Mouse (Mus musculus): ENCODE data around the gene Gm21915. TPM values are rescaled to one million over a fixed set of nuclear protein-coding genes. Genes with fewer than 3 reads are reported as not detected.
A peak's percentile ranks its signal among the peaks of the same experiment; 100 is the strongest.

Gene Gm21915
- polyA plus RNA-seq, 2 experiments = not detected

GRCm38 (mm10) chr9:40627146-40627713, 43.2 kb upstream of the Gm21915 start:
- no peak overlapping the region for H3K27ac ChIP-seq
- H3K4me3 ChIP-seq (ENCODE audit: insufficient read depth in 1 of 2, low read depth in 2 of 2, low read length in 2 of 2) = no peak overlapping the region
- H3K4me1 ChIP-seq (replicated peaks; ENCODE audit: control insufficient read depth in 2 of 2, insufficient read depth in 2 of 2, low read length in 1 of 2) = no peaks in the 10 kb centered on the region
- H3K36me3 ChIP-seq (replicated peaks; ENCODE audit: control insufficient read depth, insufficient read depth, low read depth) = no peaks in the 10 kb centered on the region
- H3K9me3 ChIP-seq (ENCODE audit: control insufficient read depth, low read length) = no peaks in the 10 kb centered on the region
- H3K9ac ChIP-seq (replicated peaks) = no peak overlapping the region
- ATAC-seq (ENCODE audit: insufficient read depth) (no peak), DNase-seq (ENCODE audit: low read depth in 3 of 3, low spot score in 3 of 3) (no peak)
- no peak for TF ChIP-seq CTCF (IDR thresholded peaks at IDR 0.05; ENCODE audit: low read depth)
- H3K27me3 ChIP-seq (ENCODE audit: control insufficient read depth, insufficient read depth, low read length) = no peaks in the 10 kb centered on the region
- WGBS (ENCODE audit: insufficient replicate concordance) = 60% methylated on average over 9 of the region's 9 CpGs
- H3K4me2 ChIP-seq (ENCODE audit: low read depth) = no peak overlapping the region

- TF ChIP-seq EP300 (IDR thresholded peaks at IDR 0.05; ENCODE audit: low read depth) (no peak), CTCF (IDR thresholded peaks at IDR 0.05; ENCODE audit: low read depth) (peak; percentile 71)
- no peak overlapping the region for H3K4me2 ChIP-seq (ENCODE audit: low read depth)
- DNase-seq (ENCODE audit: low read depth in 3 of 3, low spot score in 3 of 3) (peak in 2 of 3 experiments; percentile 26 to 35), ATAC-seq (ENCODE audit: insufficient read depth) (no peak)
- H3K4me1 ChIP-seq (replicated peaks; ENCODE audit: control insufficient read depth in 2 of 2, insufficient read depth in 2 of 2, low read length in 1 of 2) = no peaks in the 10 kb centered on the region
- WGBS (ENCODE audit: insufficient replicate concordance) = 52% methylated on average over 20 of the region's 20 CpGs
- H3K27me3 ChIP-seq (ENCODE audit: control insufficient read depth, insufficient read depth, low read length) = no peaks in the 10 kb centered on the region
- no peaks in the 10 kb centered on the region for H3K36me3 ChIP-seq (replicated peaks; ENCODE audit: control insufficient read depth, insufficient read depth, low read depth)
- H3K9ac ChIP-seq (replicated peaks) = no peak overlapping the region
- no peak overlapping the region for H3K27ac ChIP-seq
- H3K4me3 ChIP-seq (ENCODE audit: insufficient read depth in 1 of 2, low read depth in 2 of 2, low read length in 2 of 2) = no peak overlapping the region
- H3K9me3 ChIP-seq (ENCODE audit: control insufficient read depth, low read length) = no peaks in the 10 kb centered on the region
These were observed 42.0 kb upstream of the Gm21915 start for GRCm38 (mm10) chr9:40628130-40629069.

- H3K4me3 ChIP-seq (ENCODE audit: insufficient read depth in 1 of 2, low read depth in 2 of 2, low read length in 2 of 2) = no peak overlapping the region
- no peaks in the 10 kb centered on the region for H3K36me3 ChIP-seq (replicated peaks; ENCODE audit: control insufficient read depth, insufficient read depth, low read depth)
- no peaks in the 10 kb centered on the region for H3K4me1 ChIP-seq (replicated peaks; ENCODE audit: control insufficient read depth in 2 of 2, insufficient read depth in 2 of 2, low read length in 1 of 2)
- no peak overlapping the region for H3K27ac ChIP-seq
- ATAC-seq (ENCODE audit: insufficient read depth) (no peak), DNase-seq (ENCODE audit: low read depth in 3 of 3, low spot score in 3 of 3) (no peak)
- H3K27me3 ChIP-seq (ENCODE audit: control insufficient read depth, insufficient read depth, low read length) = no peaks in the 10 kb centered on the region
- no peak overlapping the region for H3K9ac ChIP-seq (replicated peaks)
- H3K9me3 ChIP-seq (ENCODE audit: control insufficient read depth, low read length) = no peaks in the 10 kb centered on the region
- WGBS (ENCODE audit: insufficient replicate concordance) = 66% methylated on average over 13 of the region's 13 CpGs
- TF ChIP-seq EP300 (IDR thresholded peaks at IDR 0.05; ENCODE audit: low read depth) (no peak), CTCF (IDR thresholded peaks at IDR 0.05; ENCODE audit: low read depth) (no peak)
- no peak overlapping the region for H3K4me2 ChIP-seq (ENCODE audit: low read depth)
These were observed 41.0 kb upstream of the Gm21915 start for GRCm38 (mm10) chr9:40629441-40629840.

GRCm38 (mm10) chr9:40631101-40631500, 39.3 kb upstream of the Gm21915 start:
- ATAC-seq (ENCODE audit: insufficient read depth) = no peak
- no peak for DNase-seq (ENCODE audit: low read depth in 3 of 3, low spot score in 3 of 3)
- Histone ChIP-seq H3K9me3 (ENCODE audit: control insufficient read depth, low read length) (no peaks in the 10 kb centered on the region), H3K27ac (no peak overlapping the region), H3K9ac (replicated peaks) (no peak overlapping the region), H3K4me1 (replicated peaks; ENCODE audit: control insufficient read depth in 2 of 2, insufficient read depth in 2 of 2, low read length in 1 of 2) (no peaks in the 10 kb centered on the region), H3K27me3 (ENCODE audit: control insufficient read depth, insufficient read depth, low read length) (no peaks in the 10 kb centered on the region), H3K4me3 (ENCODE audit: insufficient read depth in 1 of 2, low read depth in 2 of 2, low read length in 2 of 2) (no peak overlapping the region), H3K36me3 (replicated peaks; ENCODE audit: control insufficient read depth, insufficient read depth, low read depth) (no peaks in the 10 kb centered on the region), H3K4me2 (ENCODE audit: low read depth) (no peak overlapping the region)
- TF ChIP-seq CTCF (IDR thresholded peaks at IDR 0.05; ENCODE audit: low read depth) (no peak), EP300 (IDR thresholded peaks at IDR 0.05; ENCODE audit: low read depth) (no peak)
- 20% methylated on average over 6 of the region's 6 CpGs for WGBS (ENCODE audit: insufficient replicate concordance)

- H3K36me3 ChIP-seq (replicated peaks; ENCODE audit: control insufficient read depth, insufficient read depth, low read depth) = no peaks in the 10 kb centered on the region
- H3K4me3 ChIP-seq (ENCODE audit: insufficient read depth in 1 of 2, low read depth in 2 of 2, low read length in 2 of 2) = no peak overlapping the region
- DNase-seq (ENCODE audit: low read depth in 3 of 3, low spot score in 3 of 3) (no peak), ATAC-seq (ENCODE audit: insufficient read depth) (no peak)
- no peaks in the 10 kb centered on the region for H3K4me1 ChIP-seq (replicated peaks; ENCODE audit: control insufficient read depth in 2 of 2, insufficient read depth in 2 of 2, low read length in 1 of 2)
- H3K27me3 ChIP-seq (ENCODE audit: control insufficient read depth, insufficient read depth, low read length) = no peaks in the 10 kb centered on the region
- TF ChIP-seq EP300 (IDR thresholded peaks at IDR 0.05; ENCODE audit: low read depth) (no peak), CTCF (IDR thresholded peaks at IDR 0.05; ENCODE audit: low read depth) (no peak)
- H3K9ac ChIP-seq (replicated peaks) = no peak overlapping the region
- no peaks in the 10 kb centered on the region for H3K9me3 ChIP-seq (ENCODE audit: control insufficient read depth, low read length)
- H3K4me2 ChIP-seq (ENCODE audit: low read depth) = no peak overlapping the region
- WGBS (ENCODE audit: insufficient replicate concordance) = 71% methylated on average over 10 of the region's 10 CpGs
- no peak overlapping the region for H3K27ac ChIP-seq
These were observed 38.9 kb upstream of the Gm21915 start for GRCm38 (mm10) chr9:40631505-40631904.
